Mouse (Mus musculus): ENCODE data around the gene C4b.

DNA sequence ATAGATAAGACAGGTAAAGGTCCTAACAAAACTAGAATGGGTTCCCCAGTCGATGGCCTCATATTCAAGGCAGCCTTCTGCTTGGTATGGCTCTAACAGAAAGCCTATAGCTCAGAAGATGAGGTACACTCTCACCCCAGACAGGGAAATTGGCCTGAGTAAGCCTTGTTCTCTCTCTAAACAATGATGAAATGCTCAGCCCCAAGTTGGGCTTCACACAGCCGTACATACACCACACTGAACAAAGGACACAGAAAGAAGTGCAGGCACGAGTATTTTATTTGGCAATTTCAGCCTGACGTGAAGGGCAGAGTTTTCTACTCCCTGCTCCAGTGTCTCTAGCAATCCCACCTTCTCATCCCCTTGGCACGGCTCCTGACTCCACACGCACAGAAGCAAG lies 524 bp upstream of the C4b start:
- TF ChIP-seq POLR2AphosphoS2 (IDR thresholded peaks at IDR 0.05; ENCODE audit: low read length) (no peak), POLR2A (IDR thresholded peaks at IDR 0.05; ENCODE audit: control insufficient read depth in 1 of 2, insufficient read depth in 1 of 2, low read depth in 1 of 2, low read length in 2 of 2, poor library complexity in 1 of 2) (no peak), EP300 (IDR thresholded peaks at IDR 0.05; ENCODE audit: low read depth in 1 of 2, low read length in 2 of 2) (no peak), NELFE (IDR thresholded peaks at IDR 0.05; ENCODE audit: low read depth, low read length) (no peak)

Data from MEL (cell line).